Mouse (Mus musculus): ENCODE data around the gene Poglut1. TPM values are rescaled to one million over a fixed set of nuclear protein-coding genes. Genes with fewer than 3 reads are reported as not detected.
A peak's percentile ranks its signal among the peaks of the same experiment; 100 is the strongest.

Poglut1 gene
- 10 to 100 TPM; 30.8 to 37.8 (median 37.2) TPM for polyA plus RNA-seq (2017; shearing (Covaris generic))

GRCm38 (mm10) chr16:38549479-38550396 is at the start of gene Poglut1:
Poglut1 (minus strand) TSS chr16:38550258.
- ATAC-seq: peak; percentile 98

GRCm38 (mm10) chr16:38598986-38599680 is 49.1 kb upstream of the Poglut1 start:
- no peak for ATAC-seq

- ATAC-seq: no peak
These were observed 46.6 kb upstream of the Poglut1 start for GRCm38 (mm10) chr16:38596651-38597050.

- ATAC-seq: no peak
These were observed 46.0 kb upstream of the Poglut1 start for GRCm38 (mm10) chr16:38596099-38596498.

- no peak for ATAC-seq
These were observed 44.4 kb upstream of the Poglut1 start for GRCm38 (mm10) chr16:38594435-38594834.

- no peak for ATAC-seq
These were observed 42.9 kb upstream of the Poglut1 start for GRCm38 (mm10) chr16:38592946-38593345.

GRCm38 (mm10) chr16:38592026-38592678 is 42.1 kb upstream of the Poglut1 start:
- ATAC-seq: no peak

- no peak for ATAC-seq
These were observed 41.4 kb upstream of the Poglut1 start for GRCm38 (mm10) chr16:38591506-38591905.

GRCm38 (mm10) chr16:38587572-38587971 is 37.5 kb upstream of the Poglut1 start:
- ATAC-seq: no peak

- ATAC-seq: no peak
These were observed 37.1 kb upstream of the Poglut1 start for GRCm38 (mm10) chr16:38587163-38587562.

- ATAC-seq: no peak
These were observed 35.1 kb upstream of the Poglut1 start for GRCm38 (mm10) chr16:38585186-38585585.

GRCm38 (mm10) chr16:38584761-38585160 is 34.7 kb upstream of the Poglut1 start:
- ATAC-seq: no peak

GRCm38 (mm10) chr16:38571481-38571880 is 21.4 kb upstream of the Poglut1 start:
- ATAC-seq: no peak

GRCm38 (mm10) chr16:38568192-38568591 is 18.1 kb upstream of the Poglut1 start:
- ATAC-seq: no peak

GRCm38 (mm10) chr16:38563516-38563915 is 13.5 kb upstream of the Poglut1 start:
- no peak for ATAC-seq

GRCm38 (mm10) chr16:38562968-38563327 is 12.9 kb upstream of the Poglut1 start:
- ATAC-seq: peak; percentile 36

- ATAC-seq: peak; percentile 94
These were observed 12.3 kb upstream of the Poglut1 start for GRCm38 (mm10) chr16:38562131-38562967.

- no peak for ATAC-seq
These were observed 8.2 kb upstream of the Poglut1 start, which contains the start of gene Tmem39a for GRCm38 (mm10) chr16:38558221-38558748. Tmem39a (plus strand) TSS chr16:38558698.

- no peak for ATAC-seq
These were observed 5.9 kb upstream of the Poglut1 start for GRCm38 (mm10) chr16:38555988-38556387.

- no peak for ATAC-seq
These were observed 2.1 kb downstream of the Poglut1 start for GRCm38 (mm10) chr16:38548000-38548399.

- no peak for ATAC-seq
These were observed 11.2 kb downstream of the Poglut1 start for GRCm38 (mm10) chr16:38538716-38539380.
